Mouse (Mus musculus): Measurements from ENCODE around the gene Apex1.
"Not testable (repeated sequence)": the region's sequence is repeated elsewhere in the genome, so short reads cannot be mapped to it uniquely, and the experiment has no call there.

Gene Apex1

GRCm38 (mm10) chr14:50925111-50925920 lies 548 bp downstream of the Apex1 start:
- DNase-seq (ENCODE audit: low spot score in 2 of 2): no peak

GRCm38 (mm10) chr14:50927366-50927765 lies 2.6 kb downstream of the Apex1 start:
- DNase-seq (ENCODE audit: low spot score in 2 of 2): no peak

- no peak for DNase-seq (ENCODE audit: low spot score in 2 of 2)
Measured at GRCm38 (mm10) chr14:50929951-50930350, 5.2 kb downstream of the Apex1 start.

- DNase-seq (ENCODE audit: low spot score in 2 of 2): peak in 1 of 2 experiments; percentile 60
Measured at GRCm38 (mm10) chr14:50930377-50930753, 5.6 kb downstream of the Apex1 start.

GRCm38 (mm10) chr14:50930754-50931492 lies 6.2 kb downstream of the Apex1 start, which contains the start of the genes Pip4p1 and Pnp:
Pip4p1 (minus strand) TSS chr14:50930856.
Pnp (plus strand) TSS chr14:50931082.
- DNase-seq (ENCODE audit: low spot score in 2 of 2): peak; percentile 96 to 99

GRCm38 (mm10) chr14:50931493-50932020 lies 6.8 kb downstream of the Apex1 start:
- DNase-seq (ENCODE audit: low spot score in 2 of 2): no peak

- DNase-seq (ENCODE audit: low spot score in 2 of 2): no peak
Measured at GRCm38 (mm10) chr14:50936649-50937048, 11.9 kb downstream of the Apex1 start.

- no peak for DNase-seq (ENCODE audit: low spot score in 2 of 2)
Measured at GRCm38 (mm10) chr14:50938119-50938908, 13.5 kb downstream of the Apex1 start.

- DNase-seq (ENCODE audit: low spot score in 2 of 2): no peak
Measured at GRCm38 (mm10) chr14:50938940-50939339, 14.2 kb downstream of the Apex1 start.

GRCm38 (mm10) chr14:50943932-50944667 lies 19.3 kb downstream of the Apex1 start, which contains the start of gene Gm49342:
Gm49342 (plus strand) TSS chr14:50944517.
- peak; percentile 93 for DNase-seq (ENCODE audit: low spot score in 2 of 2)

- DNase-seq (ENCODE audit: low spot score in 2 of 2): not testable (repeated sequence)
Measured at GRCm38 (mm10) chr14:50944668-50945033, 19.9 kb downstream of the Apex1 start.

GRCm38 (mm10) chr14:50945081-50945480 lies 20.3 kb downstream of the Apex1 start:
- DNase-seq (ENCODE audit: low spot score in 2 of 2): not testable (repeated sequence)

GRCm38 (mm10) chr14:50945526-50945925 lies 20.8 kb downstream of the Apex1 start:
- DNase-seq (ENCODE audit: low spot score in 2 of 2): not testable (repeated sequence)

GRCm38 (mm10) chr14:50955487-50955886 lies 30.7 kb downstream of the Apex1 start:
- DNase-seq (ENCODE audit: low spot score in 2 of 2): no peak

- peak in 1 of 2 experiments; percentile 43 for DNase-seq (ENCODE audit: low spot score in 2 of 2)
Measured at GRCm38 (mm10) chr14:50955942-50956508, 31.3 kb downstream of the Apex1 start, which contains the start of gene Pnp2. Pnp2 (plus strand) TSS chr14:50955992.

- not testable (repeated sequence) for DNase-seq (ENCODE audit: low spot score in 2 of 2)
Measured at GRCm38 (mm10) chr14:50956724-50957123, 32.0 kb downstream of the Apex1 start.

GRCm38 (mm10) chr14:50957146-50957545 lies 32.4 kb downstream of the Apex1 start:
- DNase-seq (ENCODE audit: low spot score in 2 of 2): not testable (repeated sequence)

GRCm38 (mm10) chr14:50958289-50958995 lies 33.7 kb downstream of the Apex1 start:
- DNase-seq (ENCODE audit: low spot score in 2 of 2): not testable (repeated sequence)

- DNase-seq (ENCODE audit: low spot score in 2 of 2): no peak
Measured at GRCm38 (mm10) chr14:50968216-50968980, 43.6 kb downstream of the Apex1 start.
